Mouse (Mus musculus) forelimb bud, embryonic 11.5 days (tissue): ENCODE measurements around the gene Celf1.

Experiments used
- DNase-seq: peaks from one replicate; pipeline ENCODE4 v3.0.0-alpha.2; 2012; ENCODE audit warnings: low read depth, low spot score

Gene Celf1

GRCm38 (mm10) chr2:90939750-90940149 lies 432 bp upstream of the Celf1 start:
- no peak for DNase-seq

GRCm38 (mm10) chr2:90941744-90942143 lies 1.6 kb downstream of the Celf1 start:
- no peak for DNase-seq

GRCm38 (mm10) chr2:90950149-90950548 lies 10.0 kb downstream of the Celf1 start:
- DNase-seq, result no peak

GRCm38 (mm10) chr2:90950582-90951194 lies 10.5 kb downstream of the Celf1 start:
- no peak for DNase-seq

GRCm38 (mm10) chr2:90953461-90953860 lies 13.3 kb downstream of the Celf1 start:
- no peak for DNase-seq

GRCm38 (mm10) chr2:90956053-90956452 lies 15.9 kb downstream of the Celf1 start:
- no peak for DNase-seq

GRCm38 (mm10) chr2:90958856-90959255 lies 18.7 kb downstream of the Celf1 start:
- no peak for DNase-seq

- no peak for DNase-seq
These were observed 19.8 kb downstream of the Celf1 start for GRCm38 (mm10) chr2:90960012-90960411.

- DNase-seq, result no peak
These were observed 23.1 kb downstream of the Celf1 start for GRCm38 (mm10) chr2:90963304-90963703.

GRCm38 (mm10) chr2:90964811-90965465 lies 24.8 kb downstream of the Celf1 start:
- no peak for DNase-seq

- DNase-seq, result no peak
These were observed 25.4 kb downstream of the Celf1 start for GRCm38 (mm10) chr2:90965466-90966080.

GRCm38 (mm10) chr2:90970606-90971005 lies 30.4 kb downstream of the Celf1 start:
- no peak for DNase-seq

- DNase-seq, result no peak
These were observed 33.9 kb downstream of the Celf1 start for GRCm38 (mm10) chr2:90974101-90974500.

GRCm38 (mm10) chr2:90975181-90975835 lies 35.1 kb downstream of the Celf1 start:
- DNase-seq, result no peak

GRCm38 (mm10) chr2:90976590-90976989 lies 36.4 kb downstream of the Celf1 start:
- no peak for DNase-seq

- DNase-seq, result no peak
These were observed 37.1 kb downstream of the Celf1 start for GRCm38 (mm10) chr2:90977291-90977690.

GRCm38 (mm10) chr2:90986055-90986454 lies 45.9 kb downstream of the Celf1 start:
- DNase-seq, result no peak

GRCm38 (mm10) chr2:91008536-91008935 lies 68.4 kb downstream of the Celf1 start:
- DNase-seq, result no peak

GRCm38 (mm10) chr2:91013881-91014280 lies 73.7 kb downstream of the Celf1 start:
- no peak for DNase-seq

- DNase-seq, result no peak
These were observed 75.2 kb downstream of the Celf1 start for GRCm38 (mm10) chr2:91015386-91015785.

GRCm38 (mm10) chr2:91018061-91018788 lies 78.0 kb downstream of the Celf1 start:
- no peak for DNase-seq

GRCm38 (mm10) chr2:91019911-91020310 lies 79.7 kb downstream of the Celf1 start:
- DNase-seq, result no peak
